Mouse (Mus musculus): ENCODE results near the gene Cpeb3.
"Not testable (repeated sequence)": the region's sequence is repeated elsewhere in the genome, so short reads cannot be mapped to it uniquely, and the experiment has no call there.

Gene Cpeb3

GRCm38 (mm10) chr19:37145401-37145800 lies 63.0 kb downstream of the Cpeb3 start:
- DNase-seq = no peak

GRCm38 (mm10) chr19:37141623-37142022 lies 66.8 kb downstream of the Cpeb3 start:
- no peak for DNase-seq

DNA sequence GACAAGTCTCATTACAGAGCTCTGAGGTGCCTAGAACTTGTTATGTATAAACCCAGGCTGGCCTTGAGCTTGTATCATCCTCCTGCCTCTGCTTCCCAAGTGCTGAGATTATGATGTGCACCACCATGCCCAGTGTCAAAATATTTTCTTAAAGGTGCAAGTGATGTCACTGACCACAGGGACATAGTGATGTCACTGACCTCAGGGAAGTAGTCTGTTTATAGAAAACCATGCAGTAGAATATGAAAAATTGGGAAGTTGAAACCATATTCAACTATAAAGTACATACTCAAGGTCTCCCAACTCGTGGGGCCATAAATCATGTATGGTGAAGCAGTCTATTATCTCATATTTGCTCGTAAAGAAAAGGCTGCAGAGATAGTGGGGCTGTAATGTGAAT lies 71.3 kb downstream of the Cpeb3 start:
- DNase-seq = no peak

DNA sequence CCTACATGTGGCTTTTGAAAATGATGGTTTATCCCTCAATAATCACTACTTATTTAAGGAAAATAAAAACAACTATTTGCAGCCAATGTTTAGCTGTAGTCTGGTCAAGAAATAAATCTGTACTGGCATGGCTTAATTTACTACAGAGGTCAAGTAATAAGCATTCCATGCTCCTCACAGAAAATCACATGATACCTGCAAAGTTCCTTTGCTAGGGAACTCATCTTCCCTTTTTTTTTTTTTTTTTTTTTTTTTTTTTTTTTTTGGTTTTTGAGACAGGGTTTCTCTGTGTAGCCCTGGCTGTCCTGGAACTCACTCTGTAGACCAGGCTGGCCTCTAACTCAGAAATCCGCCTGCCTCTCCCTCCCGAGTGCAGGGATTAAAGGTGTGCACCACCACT lies 72.9 kb downstream of the Cpeb3 start:
- not testable (repeated sequence) for DNase-seq

- DNase-seq = no peak
Measured at GRCm38 (mm10) chr19:37133666-37134065, 74.7 kb downstream of the Cpeb3 start.

GRCm38 (mm10) chr19:37131660-37132059 lies 76.7 kb downstream of the Cpeb3 start:
- DNase-seq = no peak

DNA sequence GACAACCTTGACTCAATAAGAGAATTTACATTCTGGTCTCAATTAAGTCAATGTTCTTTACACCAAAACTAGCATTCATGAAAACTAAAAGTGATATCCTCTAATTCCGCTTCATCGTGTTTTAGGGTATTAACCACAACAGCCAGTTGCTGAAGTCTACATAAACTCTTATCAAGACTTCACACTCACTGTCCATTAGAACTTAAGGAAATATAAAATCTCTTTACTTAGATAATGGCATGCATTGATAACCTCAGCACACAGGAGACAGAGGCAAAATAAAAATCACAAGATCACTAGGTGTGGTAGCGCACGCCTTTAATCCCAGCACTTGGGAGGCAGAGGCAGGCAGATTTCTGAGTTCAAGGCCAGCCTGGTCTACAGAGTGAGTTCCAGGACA lies 79.9 kb downstream of the Cpeb3 start:
- no peak for DNase-seq

DNA sequence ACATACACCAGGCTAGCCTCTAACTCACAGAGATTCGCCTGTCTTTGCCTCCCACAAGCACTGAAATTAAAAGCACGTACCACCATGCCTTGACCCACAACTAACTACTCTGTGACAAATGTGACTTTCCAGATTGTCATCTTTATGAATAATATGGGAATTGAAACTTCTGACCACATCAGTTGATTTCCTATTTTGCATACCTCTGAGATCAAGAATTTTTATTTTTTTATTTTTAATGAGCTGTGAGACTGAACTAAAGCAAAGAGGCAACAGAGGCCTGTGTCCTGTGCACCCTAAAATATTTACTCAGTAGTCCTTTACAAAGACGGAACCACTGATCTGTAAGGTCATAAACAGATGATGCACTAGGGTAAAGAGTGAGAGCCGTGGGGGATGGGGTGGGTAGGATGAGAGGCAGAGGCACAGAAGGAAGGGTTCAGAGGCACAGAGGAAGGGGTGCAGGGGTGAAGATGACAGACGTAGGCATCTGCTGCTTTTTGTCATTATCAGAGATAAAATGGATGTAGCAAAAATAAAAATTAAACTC lies 81.3 kb downstream of the Cpeb3 start:
- no peak for DNase-seq

- DNase-seq = no peak
Measured at GRCm38 (mm10) chr19:37124961-37125360, 83.4 kb downstream of the Cpeb3 start.

DNA sequence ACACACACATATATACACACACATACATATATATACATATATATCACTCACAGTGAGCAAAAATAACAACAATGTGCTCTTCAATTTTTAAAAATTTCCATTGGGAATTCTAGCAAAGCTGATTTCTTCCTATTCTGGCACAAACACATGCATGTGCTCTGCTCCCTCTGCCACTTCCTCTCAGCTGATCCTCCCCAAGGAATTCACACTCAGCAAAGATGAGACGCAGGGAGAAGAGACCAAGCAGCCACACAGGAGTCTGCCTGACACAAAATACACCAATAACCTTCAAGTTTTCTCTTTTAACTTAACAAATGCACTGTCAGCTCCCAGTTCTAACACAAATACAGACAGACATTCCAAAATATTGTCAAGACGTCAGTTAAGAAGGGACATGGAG lies 89.1 kb downstream of the Cpeb3 start:
- no peak for DNase-seq

DNA sequence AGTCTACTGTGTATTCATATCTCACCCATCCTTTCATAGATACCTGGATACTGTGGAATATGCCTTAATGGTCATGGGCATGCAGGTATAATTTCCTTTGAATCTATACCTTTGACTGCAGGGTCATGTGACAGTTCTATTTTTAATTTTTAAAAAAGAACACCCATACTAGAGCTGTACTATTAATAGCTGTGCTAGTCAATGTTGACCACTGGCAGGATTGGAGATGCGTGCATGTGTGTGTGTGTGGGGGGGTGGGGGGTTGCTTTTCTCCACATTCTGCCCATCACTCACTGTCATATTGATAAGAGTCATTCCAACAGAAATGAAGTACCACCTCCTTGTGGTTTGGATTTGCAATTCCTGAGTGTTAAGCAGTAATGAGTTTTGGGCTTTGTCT lies 92.6 kb downstream of the Cpeb3 start:
- no peak for DNase-seq

DNA sequence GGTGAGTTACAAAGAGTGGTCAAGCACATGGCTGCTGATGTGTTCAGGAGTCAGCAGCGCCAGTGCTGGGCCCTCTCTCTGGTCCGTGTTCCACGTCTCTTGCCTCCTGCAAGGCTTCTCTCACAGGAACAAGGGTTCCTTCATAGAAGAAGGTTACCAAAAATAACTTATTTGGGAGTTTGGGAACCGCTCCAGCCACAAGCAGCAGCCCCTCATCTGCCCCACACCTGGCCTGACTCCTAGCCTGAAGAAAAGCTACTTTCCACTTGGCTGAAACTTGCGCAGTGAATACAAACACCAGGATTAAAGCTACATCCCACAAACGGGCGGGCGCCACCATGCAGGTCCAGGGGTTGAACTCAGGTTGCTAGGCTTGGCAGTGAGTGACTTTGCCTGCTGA lies 93.0 kb downstream of the Cpeb3 start:
- DNase-seq = no peak

- DNase-seq = no peak
Measured at GRCm38 (mm10) chr19:37111831-37112230, 96.6 kb downstream of the Cpeb3 start.

GRCm38 (mm10) chr19:37110494-37110893 lies 97.9 kb downstream of the Cpeb3 start:
- no peak for DNase-seq

DNA sequence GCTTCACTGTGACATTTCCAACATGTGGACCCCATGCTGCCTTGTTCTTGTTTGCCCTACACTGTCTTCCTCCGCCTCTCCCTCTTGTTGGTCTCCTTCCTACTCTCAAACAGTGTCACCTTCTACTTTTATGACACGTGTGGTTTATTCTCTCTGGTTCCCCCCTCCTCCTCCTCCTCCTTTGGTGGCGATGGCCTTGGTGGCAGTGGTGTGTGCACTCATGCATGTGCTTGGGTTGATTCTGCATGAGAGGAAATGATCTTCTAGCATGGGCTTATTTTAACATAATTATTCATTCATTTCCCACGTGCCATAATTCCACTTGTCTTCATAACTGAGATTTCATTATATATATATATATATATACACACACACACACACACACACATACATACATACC lies 98.5 kb downstream of the Cpeb3 start:
- no peak for DNase-seq

DNA sequence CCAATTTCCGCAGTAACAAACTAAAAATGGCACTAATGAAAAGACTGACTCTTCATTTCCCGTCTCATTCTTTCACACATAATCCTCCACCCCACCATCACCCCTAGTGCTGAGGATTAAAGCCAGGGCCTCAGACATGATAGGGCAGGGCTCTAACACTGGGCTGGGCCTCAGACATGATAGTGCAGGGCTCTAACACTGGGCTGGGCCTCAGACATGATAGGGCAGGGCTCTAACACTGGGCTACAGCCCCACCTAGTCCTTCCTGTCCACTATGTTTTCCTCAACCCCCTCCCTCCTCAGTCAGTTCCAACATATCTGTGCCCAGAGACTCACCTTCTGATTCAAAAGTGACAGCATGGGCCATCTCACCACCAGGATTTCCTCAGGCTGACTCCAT lies 107.7 kb downstream of the Cpeb3 start:
- no peak for DNase-seq

- no peak for DNase-seq
Measured at GRCm38 (mm10) chr19:37095666-37096330, 112.6 kb downstream of the Cpeb3 start.

DNA sequence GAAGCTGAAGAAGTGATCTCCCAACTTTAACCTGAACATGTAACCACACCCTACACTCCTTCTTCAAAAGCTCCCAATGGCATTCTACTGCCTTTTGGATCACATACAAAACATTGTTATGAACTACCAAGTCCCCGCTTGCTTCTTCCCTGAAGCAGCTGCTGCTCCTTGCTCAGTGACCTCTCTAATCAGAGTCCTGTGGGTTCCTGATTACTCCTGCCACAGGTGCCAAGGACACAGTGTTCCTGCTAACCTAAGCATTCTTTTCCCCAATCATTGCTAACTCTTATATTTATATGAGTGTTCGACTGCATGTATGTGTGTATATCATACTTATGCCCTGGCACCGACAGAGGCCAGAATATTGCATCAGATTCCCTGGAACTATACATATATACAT lies 115.2 kb downstream of the Cpeb3 start:
- peak in 1 of 2 experiments; percentile 35 for DNase-seq

GRCm38 (mm10) chr19:37090146-37091061 lies 118.0 kb downstream of the Cpeb3 start:
- DNase-seq = no peak

DNA sequence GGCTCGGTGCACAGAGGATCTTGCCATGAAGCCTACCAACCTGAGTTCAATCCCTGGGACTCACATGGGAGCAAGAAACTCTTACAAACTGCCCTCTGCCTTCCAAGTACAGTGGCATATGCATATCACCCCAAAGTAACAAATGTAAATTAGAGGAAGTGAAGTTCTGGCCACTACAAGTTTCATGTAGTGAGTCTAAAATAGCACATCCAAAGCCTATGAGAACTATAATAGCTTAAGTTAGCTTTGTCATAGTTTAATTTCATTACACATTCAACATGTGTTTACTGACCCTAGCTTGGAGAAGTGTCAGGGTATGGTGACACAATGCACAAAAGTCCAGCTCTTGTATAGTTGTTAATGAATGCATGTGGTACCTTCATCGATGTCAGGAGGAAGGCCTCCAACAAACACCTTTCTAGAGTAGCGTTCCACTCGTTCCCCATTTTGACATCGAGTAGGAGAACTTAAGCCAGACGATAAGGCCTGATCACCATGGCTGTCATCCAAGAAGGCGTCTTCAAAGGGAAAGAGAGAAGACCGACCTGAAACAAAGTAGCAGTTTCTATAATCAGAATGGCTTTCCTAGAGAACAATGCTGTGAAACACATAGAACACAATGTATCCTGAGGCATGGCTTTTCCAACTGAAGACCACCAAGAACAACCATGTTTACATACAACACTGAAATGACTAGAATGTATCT lies 120.2 kb downstream of the Cpeb3 start:
- DNase-seq = no peak

- DNase-seq = peak in 1 of 2 experiments; percentile 39
Measured at GRCm38 (mm10) chr19:37084546-37084945, 123.9 kb downstream of the Cpeb3 start.

DNA sequence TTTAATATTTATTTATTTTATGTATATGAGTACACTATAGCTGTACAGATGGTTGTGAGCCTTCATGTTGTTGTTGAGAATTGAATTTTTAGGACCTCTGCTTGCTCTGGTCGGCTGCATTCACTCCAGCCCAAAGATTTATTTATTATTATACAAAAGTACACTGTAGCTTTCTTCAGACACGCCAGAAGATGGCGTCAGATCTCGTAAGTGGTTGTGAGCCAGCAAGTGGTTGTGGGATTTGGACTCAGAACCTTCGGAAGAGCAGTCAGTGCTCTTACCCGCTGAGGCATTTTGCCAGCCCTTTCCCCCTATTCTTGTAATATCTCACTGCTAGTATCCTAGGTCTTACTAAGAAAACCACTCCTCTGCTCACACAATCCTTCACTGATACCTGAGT lies 126.9 kb downstream of the Cpeb3 start:
- no peak for DNase-seq

DNA sequence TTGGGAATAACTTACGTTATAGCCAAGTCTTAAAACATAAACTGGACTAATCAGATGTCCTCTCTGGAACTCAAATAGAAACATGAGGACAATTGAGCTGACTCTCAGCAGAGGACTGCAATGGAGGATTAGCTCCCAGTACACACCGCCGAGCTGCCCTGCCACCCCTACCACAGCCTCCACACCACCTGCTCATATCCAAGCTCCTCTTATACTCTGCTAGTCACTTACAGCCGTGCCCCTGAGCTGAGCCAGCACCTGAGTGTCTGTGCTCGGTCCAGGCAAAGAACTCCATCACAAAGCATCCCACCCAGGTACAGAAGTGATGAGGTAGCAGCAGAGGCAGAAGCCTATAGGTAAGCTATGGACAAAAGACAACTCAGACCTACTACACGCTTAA lies 129.2 kb downstream of the Cpeb3 start:
- peak in 1 of 2 experiments; percentile 32 for DNase-seq
